Mouse (Mus musculus): ENCODE data around the gene Snapc3. TPM values are rescaled to one million over a fixed set of nuclear protein-coding genes. Genes with fewer than 3 reads are reported as not detected.

The Snapc3 gene
- polyA plus RNA-seq, 1 experiment from 2014 or later, result 37.7 TPM

DNA sequence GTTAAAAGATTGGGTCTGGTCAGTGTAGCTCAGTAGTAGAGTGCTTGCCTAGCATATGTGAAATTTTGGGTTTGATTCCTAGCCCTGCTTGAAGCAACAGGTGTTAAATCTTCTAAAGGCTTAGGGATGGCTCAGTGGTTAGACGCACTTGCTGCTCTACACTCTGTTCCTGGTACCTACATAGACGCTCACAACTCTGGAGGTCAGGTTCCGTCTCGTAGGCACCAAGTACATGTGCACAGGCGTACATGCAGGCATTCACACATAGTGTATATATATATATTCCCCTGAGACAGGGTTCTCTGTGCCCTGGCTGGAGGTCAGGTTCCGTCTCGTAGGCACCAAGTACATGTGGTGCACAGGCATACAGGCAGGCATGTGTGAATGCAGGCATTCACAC lies 9.6 kb downstream of the Snapc3 start:
- Histone ChIP-seq H3K4me2 (no peak overlapping the region), H3K27ac (ENCODE audit: low read depth, low read length) (no peak overlapping the region), H3K4me3 (ENCODE audit: low read depth, low read length) (no peak overlapping the region), H3K4me1 (ENCODE audit: control insufficient read depth, insufficient read depth, low read length) (no peaks in the 10 kb centered on the region), H3K9me3 (replicated peaks; ENCODE audit: control insufficient read depth, low read length) (no peaks in the 10 kb centered on the region), H3K27me3 (ENCODE audit: control insufficient read depth, insufficient read depth, low read length) (no peaks in the 10 kb centered on the region), H3K36me3 (ENCODE audit: control insufficient read depth, insufficient read depth, low read length) (peaks cover 28% of the 10 kb centered on the region), H3K9ac (ENCODE audit: low read depth, low read length) (no peak overlapping the region)
- 92% methylated on average over 7 of the region's 7 CpGs for WGBS (ENCODE audit: insufficient replicate concordance)
- ATAC-seq (replicated peaks; ENCODE audit: insufficient number of reproducible peaks, low FRiP score, low TSS enrichment), result no peak

DNA sequence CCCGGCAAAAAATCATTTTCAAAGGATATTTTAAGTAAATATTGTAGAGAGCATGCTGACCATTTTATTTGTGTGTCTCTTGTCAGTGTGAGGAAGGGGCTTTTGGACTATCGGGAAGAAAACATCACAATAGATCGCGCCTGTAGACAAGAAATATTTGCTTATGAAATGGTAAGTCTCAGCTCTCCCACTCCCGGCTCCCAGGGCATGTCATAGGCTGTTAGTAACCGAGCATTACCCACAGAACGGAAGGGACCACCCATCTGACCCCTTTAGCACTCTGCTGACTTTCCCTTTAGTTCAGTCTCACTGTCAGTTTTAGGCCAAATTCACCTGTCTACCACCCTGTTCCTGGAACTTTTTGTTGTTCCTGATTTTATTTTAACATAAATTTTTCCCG lies 10.2 kb downstream of the Snapc3 start:
- H3K4me3 ChIP-seq (ENCODE audit: low read depth, low read length), result no peak overlapping the region
- H3K27me3 ChIP-seq (ENCODE audit: control insufficient read depth, insufficient read depth, low read length), result no peaks in the 10 kb centered on the region
- H3K4me1 ChIP-seq (ENCODE audit: control insufficient read depth, insufficient read depth, low read length), result no peaks in the 10 kb centered on the region
- no peak overlapping the region for H3K27ac ChIP-seq (ENCODE audit: low read depth, low read length)
- no peak overlapping the region for H3K9ac ChIP-seq (ENCODE audit: low read depth, low read length)
- 95% methylated on average over 8 of the region's 8 CpGs for WGBS (ENCODE audit: insufficient replicate concordance)
- H3K36me3 ChIP-seq (ENCODE audit: control insufficient read depth, insufficient read depth, low read length), result peaks cover 28% of the 10 kb centered on the region
- no peaks in the 10 kb centered on the region for H3K9me3 ChIP-seq (replicated peaks; ENCODE audit: control insufficient read depth, low read length)
- H3K4me2 ChIP-seq, result no peak overlapping the region
- ATAC-seq (replicated peaks; ENCODE audit: insufficient number of reproducible peaks, low FRiP score, low TSS enrichment), result no peak

- Histone ChIP-seq H3K27me3 (ENCODE audit: control insufficient read depth, insufficient read depth, low read length) (no peaks in the 10 kb centered on the region), H3K36me3 (ENCODE audit: control insufficient read depth, insufficient read depth, low read length) (peaks cover 26% of the 10 kb centered on the region), H3K27ac (ENCODE audit: low read depth, low read length) (no peak overlapping the region), H3K4me1 (ENCODE audit: control insufficient read depth, insufficient read depth, low read length) (no peaks in the 10 kb centered on the region), H3K9me3 (replicated peaks; ENCODE audit: control insufficient read depth, low read length) (no peaks in the 10 kb centered on the region), H3K9ac (ENCODE audit: low read depth, low read length) (no peak overlapping the region), H3K4me2 (no peak overlapping the region), H3K4me3 (ENCODE audit: low read depth, low read length) (no peak overlapping the region)
- WGBS (ENCODE audit: insufficient replicate concordance), result 85% methylated on average over 4 of the region's 4 CpGs
- no peak for ATAC-seq (replicated peaks; ENCODE audit: insufficient number of reproducible peaks, low FRiP score, low TSS enrichment)
Observed at GRCm38 (mm10) chr4:83428845-83429244, 11.3 kb downstream of the Snapc3 start.

DNA sequence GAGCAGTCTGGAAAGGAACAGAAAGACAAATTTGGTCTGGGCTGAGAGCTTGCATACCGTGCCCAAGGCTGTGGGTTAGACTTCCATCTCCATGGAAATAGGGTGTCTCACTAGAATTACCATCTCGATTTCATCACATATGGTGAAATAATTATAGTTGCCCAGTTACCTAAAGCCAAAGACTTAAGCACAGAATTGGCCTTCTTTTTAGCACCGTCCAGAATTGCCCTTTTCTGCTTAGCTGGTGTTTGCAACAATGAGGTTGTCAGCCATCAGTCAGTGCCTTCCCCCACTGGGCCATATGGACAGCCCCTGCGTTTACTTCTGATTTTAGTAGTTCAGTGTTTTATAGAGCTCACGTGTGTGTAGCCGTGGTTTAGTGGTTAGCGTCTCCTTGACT lies 14.4 kb downstream of the Snapc3 start:
- WGBS (ENCODE audit: insufficient replicate concordance), result 94% methylated on average over 7 of the region's 7 CpGs
- peaks cover 28% of the 10 kb centered on the region for H3K36me3 ChIP-seq (ENCODE audit: control insufficient read depth, insufficient read depth, low read length)
- no peak overlapping the region for H3K4me2 ChIP-seq

DNA sequence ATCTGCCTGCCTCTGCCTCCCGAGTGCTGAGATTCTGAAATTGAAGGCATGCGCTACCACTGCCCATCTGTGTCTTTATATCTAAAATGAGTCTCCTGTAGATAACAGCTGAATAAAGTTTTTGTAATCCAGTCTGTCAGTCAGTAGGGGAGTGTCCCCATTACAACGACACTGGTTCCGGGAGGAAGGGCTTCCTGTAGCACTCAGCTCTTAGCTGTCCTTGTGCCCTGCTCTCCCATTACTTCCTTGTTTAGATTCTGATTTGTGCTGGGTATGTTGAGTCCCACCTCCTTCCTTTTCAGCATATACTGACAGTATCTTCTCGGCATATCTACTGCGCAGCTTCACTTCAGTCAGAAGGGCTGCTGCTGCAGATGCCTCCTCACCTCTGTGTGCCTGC lies 15.4 kb downstream of the Snapc3 start:
- H3K4me2 ChIP-seq, result no peak overlapping the region
- H3K4me1 ChIP-seq (ENCODE audit: control insufficient read depth, insufficient read depth, low read length), result no peaks in the 10 kb centered on the region
- no peaks in the 10 kb centered on the region for H3K9me3 ChIP-seq (replicated peaks; ENCODE audit: control insufficient read depth, low read length)
- no peak for ATAC-seq (replicated peaks; ENCODE audit: insufficient number of reproducible peaks, low FRiP score, low TSS enrichment)
- no peak overlapping the region for H3K9ac ChIP-seq (ENCODE audit: low read depth, low read length)
- no peaks in the 10 kb centered on the region for H3K27me3 ChIP-seq (ENCODE audit: control insufficient read depth, insufficient read depth, low read length)
- no peak overlapping the region for H3K4me3 ChIP-seq (ENCODE audit: low read depth, low read length)
- 85% methylated on average over 6 of the region's 6 CpGs for WGBS (ENCODE audit: insufficient replicate concordance)
- peaks cover 24% of the 10 kb centered on the region for H3K36me3 ChIP-seq (ENCODE audit: control insufficient read depth, insufficient read depth, low read length)
- H3K27ac ChIP-seq (ENCODE audit: low read depth, low read length), result no peak overlapping the region

More for the DNA sequence above, 14.4 kb downstream of the Snapc3 start:
- H3K9me3 ChIP-seq (replicated peaks; ENCODE audit: control insufficient read depth, low read length), result no peaks in the 10 kb centered on the region
- no peak overlapping the region for H3K4me3 ChIP-seq (ENCODE audit: low read depth, low read length)
- ATAC-seq (replicated peaks; ENCODE audit: insufficient number of reproducible peaks, low FRiP score, low TSS enrichment), result no peak
- H3K27ac ChIP-seq (ENCODE audit: low read depth, low read length), result no peak overlapping the region
- H3K4me1 ChIP-seq (ENCODE audit: control insufficient read depth, insufficient read depth, low read length), result no peaks in the 10 kb centered on the region
- H3K9ac ChIP-seq (ENCODE audit: low read depth, low read length), result no peak overlapping the region
- no peaks in the 10 kb centered on the region for H3K27me3 ChIP-seq (ENCODE audit: control insufficient read depth, insufficient read depth, low read length)

- no peaks in the 10 kb centered on the region for H3K27me3 ChIP-seq (ENCODE audit: control insufficient read depth, insufficient read depth, low read length)
- no peak for ATAC-seq (replicated peaks; ENCODE audit: insufficient number of reproducible peaks, low FRiP score, low TSS enrichment)
- no peak overlapping the region for H3K9ac ChIP-seq (ENCODE audit: low read depth, low read length)
- no peaks in the 10 kb centered on the region for H3K9me3 ChIP-seq (replicated peaks; ENCODE audit: control insufficient read depth, low read length)
- H3K27ac ChIP-seq (ENCODE audit: low read depth, low read length), result no peak overlapping the region
- 92% methylated on average over 8 of the region's 8 CpGs for WGBS (ENCODE audit: insufficient replicate concordance)
- no peaks in the 10 kb centered on the region for H3K4me1 ChIP-seq (ENCODE audit: control insufficient read depth, insufficient read depth, low read length)
- H3K4me2 ChIP-seq, result no peak overlapping the region
- H3K4me3 ChIP-seq (ENCODE audit: low read depth, low read length), result no peak overlapping the region
- peaks cover 14% of the 10 kb centered on the region for H3K36me3 ChIP-seq (ENCODE audit: control insufficient read depth, insufficient read depth, low read length)
Observed at GRCm38 (mm10) chr4:83436375-83436774, 18.9 kb downstream of the Snapc3 start.

DNA sequence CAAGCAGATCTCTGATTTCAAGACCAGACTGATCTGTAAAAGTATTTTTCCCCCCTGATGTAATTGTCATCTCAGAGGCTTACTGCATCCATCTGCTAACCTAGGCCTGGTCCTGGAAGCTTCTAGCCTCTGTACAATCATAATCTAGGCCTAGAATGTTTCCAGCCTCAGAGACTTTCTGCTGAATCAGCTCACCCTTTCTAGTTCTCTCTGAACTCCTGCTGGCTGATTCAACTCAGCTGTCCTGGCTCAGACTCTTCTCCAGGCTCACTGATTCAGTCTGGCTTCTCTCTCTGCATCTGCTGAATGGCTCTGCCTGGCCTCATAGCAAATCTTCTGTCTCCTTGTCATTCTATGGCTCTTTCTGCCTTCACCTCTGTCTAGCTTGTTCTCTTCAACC lies 20.6 kb downstream of the Snapc3 start:
- peaks cover 14% of the 10 kb centered on the region for H3K36me3 ChIP-seq (ENCODE audit: control insufficient read depth, insufficient read depth, low read length)
- no peak overlapping the region for H3K4me2 ChIP-seq
- H3K9me3 ChIP-seq (replicated peaks; ENCODE audit: control insufficient read depth, low read length), result no peaks in the 10 kb centered on the region
- no peaks in the 10 kb centered on the region for H3K27me3 ChIP-seq (ENCODE audit: control insufficient read depth, insufficient read depth, low read length)
- no peak overlapping the region for H3K9ac ChIP-seq (ENCODE audit: low read depth, low read length)
- ATAC-seq (replicated peaks; ENCODE audit: insufficient number of reproducible peaks, low FRiP score, low TSS enrichment), result no peak
- no peak overlapping the region for H3K27ac ChIP-seq (ENCODE audit: low read depth, low read length)
- H3K4me1 ChIP-seq (ENCODE audit: control insufficient read depth, insufficient read depth, low read length), result no peaks in the 10 kb centered on the region
- no peak overlapping the region for H3K4me3 ChIP-seq (ENCODE audit: low read depth, low read length)

GRCm38 (mm10) chr4:83439045-83439444 lies 21.5 kb downstream of the Snapc3 start:
- H3K27me3 ChIP-seq (ENCODE audit: control insufficient read depth, insufficient read depth, low read length), result no peaks in the 10 kb centered on the region
- H3K9ac ChIP-seq (ENCODE audit: low read depth, low read length), result no peak overlapping the region
- WGBS (ENCODE audit: insufficient replicate concordance), result 76% methylated on average over 5 of the region's 5 CpGs
- no peak overlapping the region for H3K27ac ChIP-seq (ENCODE audit: low read depth, low read length)
- no peaks in the 10 kb centered on the region for H3K4me1 ChIP-seq (ENCODE audit: control insufficient read depth, insufficient read depth, low read length)
- H3K36me3 ChIP-seq (ENCODE audit: control insufficient read depth, insufficient read depth, low read length), result peaks cover 14% of the 10 kb centered on the region
- H3K4me2 ChIP-seq, result no peak overlapping the region
- H3K9me3 ChIP-seq (replicated peaks; ENCODE audit: control insufficient read depth, low read length), result no peaks in the 10 kb centered on the region
- no peak for ATAC-seq (replicated peaks; ENCODE audit: insufficient number of reproducible peaks, low FRiP score, low TSS enrichment)
- H3K4me3 ChIP-seq (ENCODE audit: low read depth, low read length), result no peak overlapping the region

- Histone ChIP-seq H3K9ac (ENCODE audit: low read depth, low read length) (no peak overlapping the region), H3K27ac (ENCODE audit: low read depth, low read length) (no peak overlapping the region), H3K27me3 (ENCODE audit: control insufficient read depth, insufficient read depth, low read length) (no peaks in the 10 kb centered on the region), H3K4me3 (ENCODE audit: low read depth, low read length) (no peak overlapping the region), H3K9me3 (replicated peaks; ENCODE audit: control insufficient read depth, low read length) (no peaks in the 10 kb centered on the region), H3K4me1 (ENCODE audit: control insufficient read depth, insufficient read depth, low read length) (no peaks in the 10 kb centered on the region), H3K36me3 (ENCODE audit: control insufficient read depth, insufficient read depth, low read length) (peaks cover 4% of the 10 kb centered on the region), H3K4me2 (no peak overlapping the region)
- no peak for ATAC-seq (replicated peaks; ENCODE audit: insufficient number of reproducible peaks, low FRiP score, low TSS enrichment)
- 88% methylated on average over 4 of the region's 4 CpGs for WGBS (ENCODE audit: insufficient replicate concordance)
Observed at GRCm38 (mm10) chr4:83441050-83441449, 23.5 kb downstream of the Snapc3 start.
